Mouse (Mus musculus) C2C12 (cell line): ENCODE results near the gene Ank2. TPM values are rescaled to one million over a fixed set of nuclear protein-coding genes. Genes with fewer than 3 reads are reported as not detected.

Experiments used
- H3K27me3 ChIP-seq: one replicate; pipeline ENCODE4 v1.6.1; 2011; ENCODE audit not compliant: control insufficient read depth, insufficient read depth, insufficient read length
- H3K36me3 ChIP-seq: one replicate; pipeline ENCODE4 v1.6.1; 2011; ENCODE audit not compliant: control insufficient read depth, insufficient read depth
- H3K4me3 ChIP-seq: one replicate; pipeline ENCODE4 v1.5.1; 2011; ENCODE audit warnings: mild to moderate bottlenecking, control low read depth; ENCODE audit not compliant: poor library complexity, insufficient read depth, severe bottlenecking
- H3K79me2 ChIP-seq: one replicate; pipeline ENCODE4 v1.6.1; 2011; ENCODE audit not compliant: control insufficient read depth, insufficient read depth
- H3K79me3 ChIP-seq: one replicate; pipeline ENCODE4 v1.6.1; 2011; ENCODE audit warnings: low read depth, control low read depth
- H3ac ChIP-seq: one replicate; pipeline ENCODE3; 2011; ENCODE audit warnings: low read depth; ENCODE audit not compliant: control insufficient read depth, insufficient read length
- CEBPB ChIP-seq: IDR thresholded peaks from one replicate; pipeline ENCODE4 v1.6.1; 2011; ENCODE audit warnings: low read depth, mild to moderate bottlenecking, control low read depth, moderate library complexity
- CTCF ChIP-seq: IDR thresholded peaks from one replicate; pipeline ENCODE4 v1.5.1; 2011; ENCODE audit not compliant: control insufficient read depth, insufficient read depth, insufficient read length
- FOSL1 ChIP-seq: IDR thresholded peaks from one replicate; pipeline ENCODE4 v1.8.0; 2011; ENCODE audit warnings: mild to moderate bottlenecking, low read length; ENCODE audit not compliant: poor library complexity, insufficient read depth, severe bottlenecking
- MAX ChIP-seq: IDR thresholded peaks from one replicate; pipeline ENCODE4 v1.6.1; 2011; ENCODE audit warnings: mild to moderate bottlenecking, control low read depth
- MYOD1 ChIP-seq: IDR thresholded peaks from one replicate; pipeline ENCODE4 v1.6.1; 2011; ENCODE audit warnings: low read depth; ENCODE audit not compliant: control insufficient read depth, insufficient read length
- MYOG ChIP-seq: IDR thresholded peaks from one replicate; pipeline ENCODE4 v1.6.1; 2011; ENCODE audit not compliant: control insufficient read depth, insufficient read length; ENCODE audit errors: extremely low read depth
- USF1 ChIP-seq: IDR thresholded peaks from one replicate; pipeline ENCODE4 v1.6.1; 2011; ENCODE audit warnings: low read depth, mild to moderate bottlenecking, control low read depth, moderate library complexity
- polyA plus RNA-seq: library from polyadenylated mRNA; unstranded; fragments of >200 nt; fragmentation: generic; extraction: Trizol; gene quantifications from one replicate; pipeline ENCODE4 v1.2.1, GENCODE M21; 2012; ENCODE audit warnings: missing spikeins

Ank2 gene
- polyA plus RNA-seq, 1 experiment: 3.5 TPM

DNA sequence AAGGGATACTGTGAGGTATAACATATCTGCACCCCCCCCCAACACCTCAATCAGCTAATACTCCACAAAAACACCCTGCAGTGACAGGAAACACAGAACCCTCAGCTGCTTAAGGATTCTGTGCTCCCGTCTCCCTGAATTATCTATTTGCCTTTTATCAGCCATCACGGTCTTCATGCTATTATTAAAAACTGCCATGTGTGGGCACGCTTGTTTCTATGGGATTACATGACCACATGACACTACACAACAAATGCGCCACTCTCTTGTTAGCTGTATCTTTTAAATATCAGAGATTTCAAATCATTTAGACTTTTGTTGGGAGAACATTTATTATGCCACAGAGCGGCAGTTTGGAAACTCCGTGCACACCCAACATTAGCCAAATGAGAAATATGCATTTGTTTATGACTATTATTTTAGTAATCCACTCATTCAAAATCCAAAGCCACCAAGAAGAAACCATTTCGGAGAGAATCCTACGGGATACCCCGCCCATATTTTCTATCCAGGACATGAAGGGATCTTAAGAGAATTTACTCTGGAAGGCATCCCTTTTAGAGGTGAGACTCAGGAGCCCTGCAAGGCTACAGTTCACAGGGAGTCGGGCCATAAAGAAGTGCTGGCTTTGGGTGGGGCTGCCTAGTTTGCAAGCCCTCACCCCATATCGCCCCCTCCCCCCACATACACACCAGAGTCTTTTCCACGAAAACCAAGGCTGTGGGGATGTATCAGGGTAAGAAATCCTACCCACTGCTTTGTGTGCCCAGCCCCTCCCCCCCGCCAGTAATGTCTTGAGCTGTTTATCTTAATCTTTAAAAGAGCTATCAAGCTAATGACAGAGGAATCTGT, 274.6 kb downstream of the Ank2 start:
- no peaks in the 10 kb centered on the region for H3K79me3 ChIP-seq
- H3ac ChIP-seq: no peak overlapping the region
- TF ChIP-seq MYOD1 (no peak), USF1 (no peak), MYOG (no peak), CEBPB (no peak), MAX (no peak), CTCF (no peak), FOSL1 (no peak)
- H3K79me2 ChIP-seq: no peaks in the 10 kb centered on the region
- H3K4me3 ChIP-seq: no peak overlapping the region
- no peaks in the 10 kb centered on the region for H3K27me3 ChIP-seq
- no peaks in the 10 kb centered on the region for H3K36me3 ChIP-seq

DNA sequence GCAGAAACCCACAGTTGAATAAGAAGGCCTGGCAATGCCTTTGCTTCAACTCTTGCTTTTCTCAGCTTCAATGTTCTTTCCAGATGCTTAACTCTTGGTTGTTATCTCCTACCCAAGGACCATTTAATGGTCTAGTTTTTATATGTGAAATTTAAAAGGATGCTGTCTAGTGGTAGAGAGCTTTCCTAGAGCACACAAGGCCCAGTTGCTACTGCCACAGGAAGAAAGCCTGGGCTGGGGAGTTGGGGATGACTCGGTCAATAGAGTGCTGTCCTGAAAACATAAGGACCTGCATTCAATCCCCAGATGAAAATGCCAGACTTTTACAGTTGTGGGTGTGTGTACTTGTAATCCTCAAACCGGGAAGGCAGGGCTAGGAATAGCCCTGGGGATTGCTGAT, 277.1 kb downstream of the Ank2 start:
- Histone ChIP-seq H3K4me3 (no peak overlapping the region), H3ac (no peak overlapping the region), H3K79me2 (no peaks in the 10 kb centered on the region), H3K27me3 (no peaks in the 10 kb centered on the region), H3K79me3 (no peaks in the 10 kb centered on the region), H3K36me3 (no peaks in the 10 kb centered on the region)
- TF ChIP-seq MAX (no peak), FOSL1 (no peak)

DNA sequence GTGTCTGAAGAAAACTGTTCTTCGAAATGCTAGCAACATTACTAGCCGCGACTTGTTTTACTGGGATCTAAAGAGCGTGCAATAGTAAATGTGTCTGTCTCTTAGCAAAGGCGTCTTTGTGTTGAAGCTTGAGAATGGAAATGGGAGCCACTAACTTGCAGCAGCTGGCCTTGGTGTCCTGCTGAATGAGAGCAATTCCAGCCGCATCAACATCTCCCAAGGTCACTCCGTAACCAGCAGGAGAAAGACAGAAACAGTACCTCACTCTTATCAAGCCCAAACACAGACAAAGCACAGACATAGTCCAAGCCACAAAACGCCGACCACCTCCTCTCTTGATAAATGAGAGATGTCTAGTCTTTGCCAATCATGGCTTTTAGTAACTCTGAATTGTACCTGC, 278.3 kb downstream of the Ank2 start:
- no peaks in the 10 kb centered on the region for H3K79me2 ChIP-seq
- H3K4me3 ChIP-seq: no peak overlapping the region
- H3ac ChIP-seq: no peak overlapping the region
- no peaks in the 10 kb centered on the region for H3K36me3 ChIP-seq
- TF ChIP-seq MAX (no peak), CTCF (no peak), FOSL1 (no peak), MYOD1 (no peak), MYOG (no peak), USF1 (no peak), CEBPB (no peak)
- no peaks in the 10 kb centered on the region for H3K79me3 ChIP-seq
- no peaks in the 10 kb centered on the region for H3K27me3 ChIP-seq

DNA sequence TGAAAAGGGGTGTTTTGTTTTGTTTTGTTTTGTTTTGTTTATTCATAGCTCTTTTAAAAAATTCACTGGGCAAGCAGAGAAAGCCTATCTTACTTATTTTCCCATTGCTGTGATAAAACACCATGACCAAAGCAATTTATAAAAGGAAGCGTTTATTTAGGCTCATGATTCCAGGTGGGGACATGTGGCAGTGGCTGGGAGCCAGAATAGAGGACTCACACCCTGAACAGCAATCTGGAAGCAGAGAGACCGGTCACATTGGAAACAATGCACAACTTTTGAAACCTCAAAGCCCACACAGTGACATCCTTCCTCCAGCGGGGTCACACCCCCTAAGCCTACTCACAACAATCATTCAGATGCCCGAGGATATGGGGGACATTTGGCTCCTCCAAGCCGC, 285.6 kb downstream of the Ank2 start:
- Histone ChIP-seq H3ac (no peak overlapping the region), H3K4me3 (no peak overlapping the region), H3K79me2 (no peaks in the 10 kb centered on the region), H3K79me3 (no peaks in the 10 kb centered on the region), H3K27me3 (no peaks in the 10 kb centered on the region), H3K36me3 (no peaks in the 10 kb centered on the region)
- TF ChIP-seq USF1: no peak
- TF ChIP-seq MYOD1: no peak
- no peak for TF ChIP-seq MYOG
- TF ChIP-seq MAX: no peak
- no peak for TF ChIP-seq CEBPB
- no peak for TF ChIP-seq FOSL1
- TF ChIP-seq CTCF: no peak

DNA sequence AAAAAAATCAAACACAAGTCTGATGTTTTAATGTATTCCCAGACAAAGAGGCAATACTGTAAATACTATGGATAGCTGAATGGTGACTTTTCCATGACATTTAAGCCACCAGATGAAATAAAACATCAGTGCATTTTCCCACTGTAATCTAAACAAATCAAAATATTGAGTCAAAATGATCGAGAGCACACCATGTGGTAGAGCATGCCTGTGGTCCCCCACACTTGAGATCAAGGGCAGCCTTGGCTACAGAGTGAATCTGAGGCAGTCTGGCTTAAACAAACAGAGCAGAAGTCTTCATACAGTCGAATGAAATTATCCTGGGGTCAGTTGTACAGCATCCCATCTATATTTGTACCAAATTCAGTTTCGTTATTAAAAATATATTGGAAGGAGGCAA, 288.0 kb downstream of the Ank2 start:
- no peak overlapping the region for H3K4me3 ChIP-seq
- H3K27me3 ChIP-seq: no peaks in the 10 kb centered on the region
- H3K79me2 ChIP-seq: no peaks in the 10 kb centered on the region
- H3ac ChIP-seq: no peak overlapping the region
- no peak for TF ChIP-seq CEBPB
- no peak for TF ChIP-seq CTCF
- TF ChIP-seq MAX: no peak
- TF ChIP-seq MYOD1: no peak
- TF ChIP-seq MYOG: no peak
- TF ChIP-seq USF1: no peak
- no peak for TF ChIP-seq FOSL1
- H3K36me3 ChIP-seq: no peaks in the 10 kb centered on the region
- H3K79me3 ChIP-seq: no peaks in the 10 kb centered on the region

DNA sequence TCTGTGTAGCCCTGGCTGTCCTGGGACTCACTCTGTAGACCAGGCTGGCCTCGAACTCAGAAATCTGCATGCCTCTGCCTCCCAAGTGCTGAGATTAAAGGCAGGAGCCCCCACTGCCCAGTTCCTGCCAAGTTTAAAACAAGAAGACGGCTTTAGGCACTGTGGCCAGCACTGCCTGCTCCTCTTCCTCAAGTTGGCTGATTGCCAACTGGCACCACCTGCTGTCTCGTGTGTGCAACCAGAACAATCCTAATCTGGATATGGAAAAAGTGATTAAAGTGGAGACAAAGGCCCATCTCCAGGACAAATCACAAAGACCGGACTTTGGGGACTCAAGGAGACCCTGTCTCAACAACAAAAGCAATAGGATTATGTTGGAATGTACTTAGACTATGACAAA, 288.6 kb downstream of the Ank2 start:
- Histone ChIP-seq H3K79me3 (no peaks in the 10 kb centered on the region), H3K79me2 (no peaks in the 10 kb centered on the region)

More for the DNA sequence above, 288.6 kb downstream of the Ank2 start:
- H3K4me3 ChIP-seq: no peak overlapping the region
- no peaks in the 10 kb centered on the region for H3K27me3 ChIP-seq
- H3K36me3 ChIP-seq: no peaks in the 10 kb centered on the region
- TF ChIP-seq FOSL1 (no peak), MYOG (no peak), MYOD1 (no peak), CEBPB (no peak), USF1 (no peak), CTCF (no peak)
- H3ac ChIP-seq: no peak overlapping the region
